Mouse (Mus musculus) spleen, adult 2 months (tissue): ENCODE results near the gene Ano10. TPM values are rescaled to one million over a fixed set of nuclear protein-coding genes. Genes with fewer than 3 reads are reported as not detected.

Experiments
- DNase-seq, 2 experiments: peaks; one replicate each; pipeline versions ENCODE4 v3.0.0 to v3.0.0-alpha.2; 2012 to 2021; ENCODE audit warnings: low spot score in 2 of 2, low read depth in 1 of 2
- H3K27ac ChIP-seq: fragments of 200-500 bp; 2 replicates; pipeline ENCODE4 v1.5.1; 2012; ENCODE audit warnings: low read length, inconsistent platforms; ENCODE audit not compliant: insufficient read depth
- H3K27me3 ChIP-seq: fragments of 200-500 bp; 2 replicates; pipeline ENCODE4 v1.6.1; 2012; ENCODE audit warnings: mild to moderate bottlenecking, moderate library complexity, low read length, inconsistent platforms; ENCODE audit not compliant: control insufficient read depth, insufficient read depth
- H3K36me3 ChIP-seq: fragments of 200-500 bp; 2 replicates; pipeline ENCODE4 v1.6.1; 2012; ENCODE audit warnings: mild to moderate bottlenecking, low read length, inconsistent platforms; ENCODE audit not compliant: control insufficient read depth, insufficient read depth
- H3K4me1 ChIP-seq: fragments of 200-500 bp; 2 replicates; pipeline ENCODE4 v1.6.1; 2011; ENCODE audit warnings: inconsistent platforms; ENCODE audit not compliant: control insufficient read depth, insufficient read depth, insufficient read length
- H3K4me3 ChIP-seq: fragments of 200-500 bp; 2 replicates; pipeline ENCODE4 v1.5.1; 2011; ENCODE audit warnings: mild to moderate bottlenecking, inconsistent platforms; ENCODE audit not compliant: insufficient read depth, insufficient read length; ENCODE audit errors: extremely low read depth
- CTCF ChIP-seq: fragments of 200-500 bp; IDR thresholded peaks from 2 replicates; pipeline ENCODE4 v1.5.1; 2011; ENCODE audit warnings: mild to moderate bottlenecking, inconsistent platforms; ENCODE audit not compliant: insufficient read depth, insufficient read length, insufficient replicate concordance; ENCODE audit errors: extremely low read depth
- POLR2A ChIP-seq: fragments of 200-500 bp; IDR thresholded peaks from 2 replicates; pipeline ENCODE4 v1.6.1; 2011; ENCODE audit warnings: low read depth, low read length, inconsistent platforms
- WGBS: fragments of 180-500 bp; shearing (Covaris S2); methylation state at CpG from one replicate; pipeline ENCODE4 v1.1.7; 2018; 5-methylcytosine and 5-hydroxymethylcytosine counted together
- polyA plus RNA-seq: library from polyadenylated mRNA; depleted of rRNA; stranded (reverse); fragments of >200 nt; gene quantifications from 2 replicates; pipeline ENCODE4 v1.2.3, GENCODE M21; 2012

The Ano10 gene
- polyA plus RNA-seq, 1 experiment = 20.8 TPM

DNA sequence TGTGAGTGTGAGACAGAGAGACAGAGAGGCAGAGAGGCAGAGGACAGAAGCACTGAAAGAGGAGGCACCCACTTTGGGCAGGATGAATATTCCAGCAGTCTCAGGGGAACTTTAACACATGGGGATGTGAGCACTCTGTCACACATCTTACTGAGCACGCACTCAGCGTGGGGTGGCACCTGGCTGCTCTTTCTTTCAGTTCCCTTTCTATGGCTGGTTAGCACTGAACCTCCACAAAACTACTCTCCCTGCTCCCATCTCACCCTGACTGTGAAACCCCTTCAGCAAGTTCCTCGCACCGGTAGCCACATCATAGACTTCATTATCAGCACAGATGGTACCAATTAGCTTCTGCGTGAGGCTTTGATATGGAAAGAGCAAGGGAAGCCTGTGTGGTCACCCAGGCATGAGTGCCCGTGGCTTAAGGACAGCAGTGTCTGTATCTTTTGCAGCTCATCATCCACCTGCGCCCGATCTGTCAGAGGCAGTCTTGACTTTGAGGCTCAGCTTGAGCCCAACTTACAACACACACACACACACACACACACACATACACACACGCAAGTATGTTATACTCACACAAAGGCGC is 52.3 kb downstream of the Ano10 start:
- peak; percentile 26 to 41 for DNase-seq
- Histone ChIP-seq H3K27ac (0 out of 2 replicates have a peak overlapping the region, but pooled peaks have one; percentile 14), H3K4me1 (peaks cover 17% of the 10 kb centered on the region; the same call in 1 of the 2 replicates), H3K36me3 (no peaks in the 10 kb centered on the region), H3K4me3 (no peak overlapping the region), H3K27me3 (no peaks in the 10 kb centered on the region)
- WGBS = 31% methylated on average over 10 of the region's 10 CpGs
- TF ChIP-seq POLR2A (no peak), CTCF (no peak)

DNA sequence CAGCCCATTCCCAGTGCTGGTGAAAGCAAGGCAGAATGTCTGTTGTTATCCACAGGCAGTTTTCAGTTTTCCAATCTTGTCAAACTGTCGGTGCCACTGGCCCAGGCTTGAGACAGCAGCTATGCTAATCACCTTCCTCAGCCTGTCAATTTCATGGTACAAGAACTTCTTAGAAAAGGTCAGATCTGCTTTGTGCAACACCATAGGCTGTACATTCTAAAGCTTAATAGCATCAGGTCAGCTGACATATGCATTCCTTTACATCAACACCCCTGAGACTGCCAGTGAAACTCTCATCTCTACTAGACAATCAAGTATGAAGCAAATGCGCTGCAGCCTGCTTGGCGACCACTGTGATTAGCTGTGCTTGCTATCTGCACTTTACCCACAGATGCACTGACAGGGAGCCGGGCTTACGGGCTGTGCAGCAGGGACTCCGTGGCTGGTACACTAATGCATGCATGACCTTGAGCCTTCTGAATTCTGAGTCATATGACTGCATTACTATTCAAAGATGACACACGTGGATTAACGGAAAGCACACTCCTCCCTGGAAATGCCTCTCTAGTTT is 53.5 kb downstream of the Ano10 start:
- Histone ChIP-seq H3K36me3 (no peaks in the 10 kb centered on the region), H3K27ac (no peak overlapping the region), H3K4me3 (no peak overlapping the region), H3K4me1 (peaks cover 17% of the 10 kb centered on the region; the same call in 1 of the 2 replicates), H3K27me3 (no peaks in the 10 kb centered on the region)
- no peak for TF ChIP-seq POLR2A
- TF ChIP-seq CTCF = no peak
- no peak for DNase-seq
- WGBS = 68% methylated on average over 8 of the region's 8 CpGs

GRCm38 (mm10) chr9:122234741-122235140 is 59.5 kb downstream of the Ano10 start:
- peaks cover 14% of the 10 kb centered on the region; the same call in 1 of the 2 replicates for H3K4me1 ChIP-seq
- H3K36me3 ChIP-seq = no peaks in the 10 kb centered on the region
- H3K4me3 ChIP-seq = no peak overlapping the region
- H3K27ac ChIP-seq = no peak overlapping the region
- DNase-seq = no peak
- WGBS = 89% methylated on average over 3 of the region's 3 CpGs
- no peaks in the 10 kb centered on the region for H3K27me3 ChIP-seq
- TF ChIP-seq POLR2A (no peak), CTCF (no peak)

GRCm38 (mm10) chr9:122233972-122234345 is 60.3 kb downstream of the Ano10 start:
- H3K36me3 ChIP-seq = no peaks in the 10 kb centered on the region
- H3K27ac ChIP-seq = peak overlapping the region; percentile 67
- no peak overlapping the region for H3K4me3 ChIP-seq
- no peak for DNase-seq
- no peaks in the 10 kb centered on the region for H3K27me3 ChIP-seq
- peaks cover 14% of the 10 kb centered on the region; the same call in 1 of the 2 replicates for H3K4me1 ChIP-seq
- 59% methylated on average over 7 of the region's 7 CpGs for WGBS
- TF ChIP-seq POLR2A (no peak), CTCF (no peak)

- Histone ChIP-seq H3K27me3 (no peaks in the 10 kb centered on the region), H3K4me3 (no peak overlapping the region), H3K36me3 (no peaks in the 10 kb centered on the region), H3K27ac (peak overlapping the region; percentile 67), H3K4me1 (peaks cover 14% of the 10 kb centered on the region; the same call in 1 of the 2 replicates)
- TF ChIP-seq POLR2A (no peak), CTCF (no peak)
- no peak for DNase-seq
- 42% methylated on average over 8 of the region's 8 CpGs for WGBS
These were observed 60.8 kb downstream of the Ano10 start for GRCm38 (mm10) chr9:122233316-122233971.

- Histone ChIP-seq H3K27ac (peak overlapping the region; percentile 38), H3K36me3 (no peaks in the 10 kb centered on the region), H3K27me3 (no peaks in the 10 kb centered on the region), H3K4me1 (peaks cover 14% of the 10 kb centered on the region; the same call in 1 of the 2 replicates), H3K4me3 (no peak overlapping the region)
- WGBS = 3% methylated on average over 2 of the region's 2 CpGs
- TF ChIP-seq POLR2A (no peak), CTCF (no peak)
- DNase-seq = no peak
These were observed 61.3 kb downstream of the Ano10 start for GRCm38 (mm10) chr9:122232912-122233311.

DNA sequence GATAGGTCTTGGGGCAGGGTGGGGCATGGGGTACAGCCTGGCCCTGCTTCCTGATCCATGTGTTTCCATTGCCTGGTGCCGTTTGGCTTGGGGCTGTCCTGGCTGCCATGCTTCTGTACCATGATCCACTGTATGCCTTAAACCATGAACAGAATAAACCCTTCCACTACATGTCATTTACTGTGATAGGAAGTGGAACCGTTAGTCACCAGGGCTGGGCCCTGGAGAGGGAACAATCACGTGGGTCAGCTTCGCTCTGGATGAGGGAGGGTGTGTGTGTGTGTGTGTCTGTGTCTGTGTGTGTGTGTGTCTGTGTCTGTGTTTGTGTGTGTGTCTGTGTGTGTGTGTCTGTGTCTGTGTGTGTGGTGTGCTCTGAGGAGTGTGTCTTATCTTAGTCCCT is 63.5 kb downstream of the Ano10 start:
- WGBS = 37% methylated on average over 4 of the region's 4 CpGs
- DNase-seq = no peak
- Histone ChIP-seq H3K36me3 (no peaks in the 10 kb centered on the region), H3K4me1 (peaks cover 14% of the 10 kb centered on the region; the same call in 1 of the 2 replicates), H3K27me3 (no peaks in the 10 kb centered on the region), H3K27ac (no peak overlapping the region), H3K4me3 (no peak overlapping the region)
- no peak for TF ChIP-seq CTCF
- no peak for TF ChIP-seq POLR2A
